Mouse (Mus musculus): ENCODE measurements around the gene Fer1l4. TPM values are rescaled to one million over a fixed set of nuclear protein-coding genes. Genes with fewer than 3 reads are reported as not detected.

The Fer1l4 gene
- not detected in 2 replicates for polyA plus RNA-seq (2011; ENCODE audit: insufficient read length, low read depth, missing spikeins)

GRCm38 (mm10) chr2:156052816-156053215, at the start of gene Fer1l4:
TSS of gene Fer1l4 (minus strand) at chr2:156052947.
- TF ChIP-seq POLR2A (IDR thresholded peaks at IDR 0.05; ENCODE audit: low read depth, low read length), result no peak
- TF ChIP-seq CTCF (IDR thresholded peaks at IDR 0.05; ENCODE audit: borderline replicate concordance, insufficient read depth, low read length), result no peak
- Histone ChIP-seq H3K27ac (ENCODE audit: insufficient read depth, low read length) (no peak within 1 kb of the TSS), H3K4me1 (ENCODE audit: control insufficient read depth, insufficient read depth, low read length) (no peaks in the 10 kb centered on the region), H3K4me3 (ENCODE audit: insufficient read depth, low read length) (no peak within 1 kb of the TSS)

GRCm38 (mm10) chr2:156091926-156092325, 39.2 kb upstream of the Fer1l4 start:
- TF ChIP-seq CTCF (IDR thresholded peaks at IDR 0.05; ENCODE audit: borderline replicate concordance, insufficient read depth, low read length) (no peak), POLR2A (IDR thresholded peaks at IDR 0.05; ENCODE audit: low read depth, low read length) (no peak)
- Histone ChIP-seq H3K27ac (ENCODE audit: insufficient read depth, low read length) (no peak overlapping the region), H3K4me3 (ENCODE audit: insufficient read depth, low read length) (no peak overlapping the region)

GRCm38 (mm10) chr2:156089799-156090198, 37.1 kb upstream of the Fer1l4 start:
- H3K27ac ChIP-seq (ENCODE audit: insufficient read depth, low read length), result no peak overlapping the region
- TF ChIP-seq CTCF (IDR thresholded peaks at IDR 0.05; ENCODE audit: borderline replicate concordance, insufficient read depth, low read length) (no peak), POLR2A (IDR thresholded peaks at IDR 0.05; ENCODE audit: low read depth, low read length) (no peak)
- no peak overlapping the region for H3K4me3 ChIP-seq (ENCODE audit: insufficient read depth, low read length)
- peaks cover 15% of the 10 kb centered on the region for H3K4me1 ChIP-seq (ENCODE audit: control insufficient read depth, insufficient read depth, low read length)

More at GRCm38 (mm10) chr2:156091926-156092325, 39.2 kb upstream of the Fer1l4 start:
- H3K4me1 ChIP-seq (ENCODE audit: control insufficient read depth, insufficient read depth, low read length), result peaks cover 14% of the 10 kb centered on the region

- H3K27ac ChIP-seq (ENCODE audit: insufficient read depth, low read length), result no peak overlapping the region
- TF ChIP-seq CTCF (IDR thresholded peaks at IDR 0.05; ENCODE audit: borderline replicate concordance, insufficient read depth, low read length) (no peak), POLR2A (IDR thresholded peaks at IDR 0.05; ENCODE audit: low read depth, low read length) (no peak)
- H3K4me3 ChIP-seq (ENCODE audit: insufficient read depth, low read length), result no peak overlapping the region
- peaks cover 15% of the 10 kb centered on the region for H3K4me1 ChIP-seq (ENCODE audit: control insufficient read depth, insufficient read depth, low read length)
Observed at GRCm38 (mm10) chr2:156087391-156088110, 34.8 kb upstream of the Fer1l4 start.

GRCm38 (mm10) chr2:156084541-156084940, 31.8 kb upstream of the Fer1l4 start:
- no peak overlapping the region for H3K4me3 ChIP-seq (ENCODE audit: insufficient read depth, low read length)
- TF ChIP-seq CTCF (IDR thresholded peaks at IDR 0.05; ENCODE audit: borderline replicate concordance, insufficient read depth, low read length), result no peak
- no peak for TF ChIP-seq POLR2A (IDR thresholded peaks at IDR 0.05; ENCODE audit: low read depth, low read length)
- peaks cover 11% of the 10 kb centered on the region for H3K4me1 ChIP-seq (ENCODE audit: control insufficient read depth, insufficient read depth, low read length)
- no peak overlapping the region for H3K27ac ChIP-seq (ENCODE audit: insufficient read depth, low read length)

GRCm38 (mm10) chr2:156080391-156080790, 27.6 kb upstream of the Fer1l4 start:
- Histone ChIP-seq H3K4me3 (ENCODE audit: insufficient read depth, low read length) (no peak overlapping the region), H3K4me1 (ENCODE audit: control insufficient read depth, insufficient read depth, low read length) (no peaks in the 10 kb centered on the region; the same call in 1 of the 2 replicates), H3K27ac (ENCODE audit: insufficient read depth, low read length) (no peak overlapping the region)
- no peak for TF ChIP-seq CTCF (IDR thresholded peaks at IDR 0.05; ENCODE audit: borderline replicate concordance, insufficient read depth, low read length)
- TF ChIP-seq POLR2A (IDR thresholded peaks at IDR 0.05; ENCODE audit: low read depth, low read length), result no peak

GRCm38 (mm10) chr2:156079674-156080073, 26.9 kb upstream of the Fer1l4 start:
- Histone ChIP-seq H3K4me1 (ENCODE audit: control insufficient read depth, insufficient read depth, low read length) (no peaks in the 10 kb centered on the region; the same call in 1 of the 2 replicates), H3K4me3 (ENCODE audit: insufficient read depth, low read length) (no peak overlapping the region), H3K27ac (ENCODE audit: insufficient read depth, low read length) (no peak overlapping the region)
- no peak for TF ChIP-seq POLR2A (IDR thresholded peaks at IDR 0.05; ENCODE audit: low read depth, low read length)
- TF ChIP-seq CTCF (IDR thresholded peaks at IDR 0.05; ENCODE audit: borderline replicate concordance, insufficient read depth, low read length), result no peak

GRCm38 (mm10) chr2:156079183-156079560, 26.4 kb upstream of the Fer1l4 start:
- no peak overlapping the region for H3K4me3 ChIP-seq (ENCODE audit: insufficient read depth, low read length)
- H3K27ac ChIP-seq (ENCODE audit: insufficient read depth, low read length), result no peak overlapping the region
- no peak for TF ChIP-seq POLR2A (IDR thresholded peaks at IDR 0.05; ENCODE audit: low read depth, low read length)
- H3K4me1 ChIP-seq (ENCODE audit: control insufficient read depth, insufficient read depth, low read length), result no peaks in the 10 kb centered on the region; the same call in 1 of the 2 replicates

GRCm38 (mm10) chr2:156078421-156079182, 25.9 kb upstream of the Fer1l4 start:
- no peaks in the 10 kb centered on the region; the same call in 1 of the 2 replicates for H3K4me1 ChIP-seq (ENCODE audit: control insufficient read depth, insufficient read depth, low read length)
- H3K27ac ChIP-seq (ENCODE audit: insufficient read depth, low read length), result no peak overlapping the region
- no peak overlapping the region for H3K4me3 ChIP-seq (ENCODE audit: insufficient read depth, low read length)
- TF ChIP-seq CTCF (IDR thresholded peaks at IDR 0.05; ENCODE audit: borderline replicate concordance, insufficient read depth, low read length), result no peak
- no peak for TF ChIP-seq POLR2A (IDR thresholded peaks at IDR 0.05; ENCODE audit: low read depth, low read length)

- no peak overlapping the region for H3K4me3 ChIP-seq (ENCODE audit: insufficient read depth, low read length)
- TF ChIP-seq POLR2A (IDR thresholded peaks at IDR 0.05; ENCODE audit: low read depth, low read length), result no peak
- H3K27ac ChIP-seq (ENCODE audit: insufficient read depth, low read length), result no peak overlapping the region
- H3K4me1 ChIP-seq (ENCODE audit: control insufficient read depth, insufficient read depth, low read length), result no peaks in the 10 kb centered on the region; the same call in 1 of the 2 replicates
Observed at GRCm38 (mm10) chr2:156077461-156077860, 24.7 kb upstream of the Fer1l4 start.
